Mouse (Mus musculus): ENCODE measurements around the gene Cct7. TPM values are rescaled to one million over a fixed set of nuclear protein-coding genes. Genes with fewer than 3 reads are reported as not detected.

Gene Cct7
- 461 and 482 TPM in 2 replicates for polyA plus RNA-seq (2015; fragmentation: Nextera tagmentation; extraction: Ambion mirVana)

GRCm38 (mm10) chr6:85450697-85451663 lies at the start of gene Cct7:
TSS of gene Cct7 (plus strand) at chr6:85451514.
- peak within 1 kb of the TSS; percentile 82 for H3K4me3 ChIP-seq (replicated peaks)
- peak within 1 kb of the TSS; percentile 94 for H3K27ac ChIP-seq
- peak; percentile 96 for ATAC-seq
- H3K36me3 ChIP-seq, result 0 out of 2 replicates have a peak, but pooled peaks cover under 1% of the 10 kb centered on the region
- peak within 1 kb of the TSS; percentile 82 for H3K9ac ChIP-seq
- H3K4me1 ChIP-seq (replicated peaks), result peaks cover 19% of the 10 kb centered on the region
- H3K4me2 ChIP-seq (replicated peaks), result peak within 1 kb of the TSS; percentile 98
- 1% methylated on average over 96 of the region's 96 CpGs for WGBS
- H3K9me3 ChIP-seq, result no peaks in the 10 kb centered on the region
- no peaks in the 10 kb centered on the region for H3K27me3 ChIP-seq (replicated peaks)

GRCm38 (mm10) chr6:85402613-85403012 lies 48.7 kb upstream of the Cct7 start:
- H3K27ac ChIP-seq, result no peak overlapping the region
- H3K27me3 ChIP-seq (replicated peaks), result peaks cover 6% of the 10 kb centered on the region
- no peak overlapping the region for H3K4me2 ChIP-seq (replicated peaks)
- no peaks in the 10 kb centered on the region for H3K36me3 ChIP-seq
- H3K4me1 ChIP-seq (replicated peaks), result no peaks in the 10 kb centered on the region
- WGBS, result 48% methylated on average over 2 of the region's 2 CpGs
- no peak overlapping the region for H3K4me3 ChIP-seq (replicated peaks)
- ATAC-seq, result no peak
- no peak overlapping the region for H3K9ac ChIP-seq
- H3K9me3 ChIP-seq, result no peaks in the 10 kb centered on the region

- no peaks in the 10 kb centered on the region for H3K9me3 ChIP-seq
- no peak for ATAC-seq
- H3K27ac ChIP-seq, result no peak overlapping the region
- WGBS, result 80% methylated on average over 10 of the region's 10 CpGs
- no peak overlapping the region for H3K4me2 ChIP-seq (replicated peaks)
- H3K27me3 ChIP-seq (replicated peaks), result peaks cover 11% of the 10 kb centered on the region
- H3K4me1 ChIP-seq (replicated peaks), result no peaks in the 10 kb centered on the region
- no peak overlapping the region for H3K9ac ChIP-seq
- H3K4me3 ChIP-seq (replicated peaks), result no peak overlapping the region
- H3K36me3 ChIP-seq, result no peaks in the 10 kb centered on the region
Observed at GRCm38 (mm10) chr6:85403039-85403438, 48.3 kb upstream of the Cct7 start.

- no peaks in the 10 kb centered on the region for H3K9me3 ChIP-seq
- no peak for ATAC-seq
- H3K36me3 ChIP-seq, result no peaks in the 10 kb centered on the region
- H3K9ac ChIP-seq, result no peak overlapping the region
- 3% methylated on average over 31 of the region's 31 CpGs for WGBS
- H3K27ac ChIP-seq, result no peak overlapping the region
- H3K4me1 ChIP-seq (replicated peaks), result 0 out of 2 replicates have a peak, but pooled peaks cover 4% of the 10 kb centered on the region
- H3K4me3 ChIP-seq (replicated peaks), result peak overlapping the region; percentile 14
- peak overlapping the region; percentile 44 for H3K4me2 ChIP-seq (replicated peaks)
- peaks cover 34% of the 10 kb centered on the region for H3K27me3 ChIP-seq (replicated peaks)
Observed at GRCm38 (mm10) chr6:85409003-85409402, 42.3 kb upstream of the Cct7 start.

- Histone ChIP-seq H3K27me3 (replicated peaks) (peaks cover 34% of the 10 kb centered on the region), H3K4me2 (replicated peaks) (no peak overlapping the region), H3K4me1 (replicated peaks) (0 out of 2 replicates have a peak, but pooled peaks cover 4% of the 10 kb centered on the region), H3K9ac (no peak overlapping the region), H3K36me3 (no peaks in the 10 kb centered on the region), H3K4me3 (replicated peaks) (no peak overlapping the region), H3K27ac (no peak overlapping the region), H3K9me3 (no peaks in the 10 kb centered on the region)
- peak; percentile 82 for ATAC-seq
- WGBS, result 12% methylated on average over 13 of the region's 13 CpGs
Observed at GRCm38 (mm10) chr6:85410771-85411273, 40.5 kb upstream of the Cct7 start.

- no peaks in the 10 kb centered on the region for H3K36me3 ChIP-seq
- H3K9me3 ChIP-seq, result no peaks in the 10 kb centered on the region
- no peak overlapping the region for H3K4me2 ChIP-seq (replicated peaks)
- no peaks in the 10 kb centered on the region for H3K4me1 ChIP-seq (replicated peaks)
- H3K27me3 ChIP-seq (replicated peaks), result no peaks in the 10 kb centered on the region
- H3K4me3 ChIP-seq (replicated peaks), result no peak overlapping the region
- no peak overlapping the region for H3K27ac ChIP-seq
- ATAC-seq, result no peak
- no peak overlapping the region for H3K9ac ChIP-seq
- 50% methylated on average over 3 of the region's 3 CpGs for WGBS
Observed at GRCm38 (mm10) chr6:85415829-85416228, 35.5 kb upstream of the Cct7 start.

- no peak overlapping the region for H3K4me2 ChIP-seq (replicated peaks)
- H3K9me3 ChIP-seq, result no peaks in the 10 kb centered on the region
- no peak overlapping the region for H3K27ac ChIP-seq
- 0 out of 2 replicates have a peak, but pooled peaks have one; percentile 45 for ATAC-seq
- no peaks in the 10 kb centered on the region for H3K36me3 ChIP-seq
- no peak overlapping the region for H3K4me3 ChIP-seq (replicated peaks)
- 58% methylated on average over 2 of the region's 2 CpGs for WGBS
- peaks cover 9% of the 10 kb centered on the region; the same call in 1 of the 2 replicates for H3K27me3 ChIP-seq (replicated peaks)
- H3K9ac ChIP-seq, result no peak overlapping the region
- H3K4me1 ChIP-seq (replicated peaks), result no peaks in the 10 kb centered on the region
Observed at GRCm38 (mm10) chr6:85419150-85419549, 32.2 kb upstream of the Cct7 start.

- Histone ChIP-seq H3K4me3 (replicated peaks) (no peak within 1 kb of the TSS), H3K27ac (no peak within 1 kb of the TSS), H3K27me3 (replicated peaks) (peaks cover 13% of the 10 kb centered on the region), H3K9ac (no peak within 1 kb of the TSS; the same call in 1 of the 2 replicates), H3K9me3 (no peaks in the 10 kb centered on the region), H3K4me1 (replicated peaks) (no peaks in the 10 kb centered on the region), H3K4me2 (replicated peaks) (0 out of 2 replicates have a peak within 1 kb of the TSS, but pooled peaks have one; percentile 17), H3K36me3 (no peaks in the 10 kb centered on the region)
- 18% methylated on average over 28 of the region's 28 CpGs for WGBS
- 0 out of 2 replicates have a peak, but pooled peaks have one; percentile 23 for ATAC-seq
Observed at GRCm38 (mm10) chr6:85423836-85424379, 27.4 kb upstream of the Cct7 start, which contains the start of gene Noto. TSS of gene Noto (plus strand) at chr6:85423886.

- no peaks in the 10 kb centered on the region for H3K9me3 ChIP-seq
- peak overlapping the region; percentile 81 for H3K4me2 ChIP-seq (replicated peaks)
- H3K4me1 ChIP-seq (replicated peaks), result no peaks in the 10 kb centered on the region
- 43% methylated on average over 8 of the region's 8 CpGs for WGBS
- H3K36me3 ChIP-seq, result no peaks in the 10 kb centered on the region
- ATAC-seq, result no peak
- H3K27me3 ChIP-seq (replicated peaks), result peaks cover 4% of the 10 kb centered on the region; the same call in 1 of the 2 replicates
- no peak overlapping the region for H3K27ac ChIP-seq
- H3K4me3 ChIP-seq (replicated peaks), result peak overlapping the region; percentile 96
- peak overlapping the region; percentile 83 for H3K9ac ChIP-seq
Observed at GRCm38 (mm10) chr6:85431274-85431841, 20.0 kb upstream of the Cct7 start.

GRCm38 (mm10) chr6:85431842-85432431 lies 19.4 kb upstream of the Cct7 start, which contains the start of gene Smyd5:
TSS of gene Smyd5 (plus strand) at chr6:85431989.
- Histone ChIP-seq H3K4me3 (replicated peaks) (peak within 1 kb of the TSS; percentile 96), H3K9me3 (no peaks in the 10 kb centered on the region), H3K9ac (peak within 1 kb of the TSS; percentile 83), H3K4me1 (replicated peaks) (no peaks in the 10 kb centered on the region), H3K27me3 (replicated peaks) (peaks cover 4% of the 10 kb centered on the region; the same call in 1 of the 2 replicates), H3K36me3 (no peaks in the 10 kb centered on the region), H3K27ac (no peak within 1 kb of the TSS), H3K4me2 (replicated peaks) (peak within 1 kb of the TSS; percentile 81)
- WGBS, result under 1% methylated on average over 39 of the region's 39 CpGs
- ATAC-seq, result peak; percentile 97

GRCm38 (mm10) chr6:85433865-85434264 lies 17.4 kb upstream of the Cct7 start:
- no peaks in the 10 kb centered on the region for H3K9me3 ChIP-seq
- no peaks in the 10 kb centered on the region for H3K27me3 ChIP-seq (replicated peaks)
- H3K4me2 ChIP-seq (replicated peaks), result no peak overlapping the region
- H3K27ac ChIP-seq, result no peak overlapping the region
- no peaks in the 10 kb centered on the region for H3K4me1 ChIP-seq (replicated peaks)
- WGBS, result 88% methylated on average over 5 of the region's 5 CpGs
- peaks cover 7% of the 10 kb centered on the region for H3K36me3 ChIP-seq
- ATAC-seq, result no peak
- H3K4me3 ChIP-seq (replicated peaks), result no peak overlapping the region
- no peak overlapping the region for H3K9ac ChIP-seq
